Mouse (Mus musculus) CH12F3 (cell line): ENCODE data around the gene Serpina10.
"Not testable (repeated sequence)": the region's sequence is repeated elsewhere in the genome, so short reads cannot be mapped to it uniquely, and the experiment has no call there.

ENCODE experiments used
- in situ Hi-C: fragments of 300-500 bp; cut with MboI; formaldehyde crosslinking; loops from 2 replicates; pipeline ENCODE4 v1.14.3; 2020; ENCODE audit warnings: low sequenced_read_pairs

The Serpina10 gene

DNA sequence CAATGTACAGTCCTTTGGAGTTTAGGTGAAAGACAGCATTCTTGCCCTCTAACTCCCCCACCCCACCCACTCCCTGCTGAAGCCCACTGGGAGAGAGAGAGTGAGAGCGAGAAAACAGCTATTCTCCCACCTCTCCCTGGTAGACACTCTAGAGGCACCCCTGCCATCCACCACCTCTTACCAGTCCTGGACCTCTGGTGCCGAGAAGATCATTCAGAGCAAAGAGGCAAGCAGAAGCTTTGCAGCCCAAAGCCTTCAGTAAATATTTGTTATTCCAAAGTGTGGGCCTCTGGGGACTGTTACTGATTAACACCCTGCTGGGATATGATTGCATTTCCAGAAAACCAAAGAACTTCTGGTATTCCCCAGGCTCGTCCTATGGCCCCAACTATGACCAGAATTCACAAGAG, at the start of gene Serpina10:
Gene Serpina10 (minus strand): TSS at position 242 of the 410 bp plus-strand sequence.
- in situ Hi-C loops: no loop called here

- in situ Hi-C loops: not testable (repeated sequence)
Observed at GRCm38 (mm10) chr12:103679853-103680252, 48.6 kb upstream of the Serpina10 start.

DNA sequence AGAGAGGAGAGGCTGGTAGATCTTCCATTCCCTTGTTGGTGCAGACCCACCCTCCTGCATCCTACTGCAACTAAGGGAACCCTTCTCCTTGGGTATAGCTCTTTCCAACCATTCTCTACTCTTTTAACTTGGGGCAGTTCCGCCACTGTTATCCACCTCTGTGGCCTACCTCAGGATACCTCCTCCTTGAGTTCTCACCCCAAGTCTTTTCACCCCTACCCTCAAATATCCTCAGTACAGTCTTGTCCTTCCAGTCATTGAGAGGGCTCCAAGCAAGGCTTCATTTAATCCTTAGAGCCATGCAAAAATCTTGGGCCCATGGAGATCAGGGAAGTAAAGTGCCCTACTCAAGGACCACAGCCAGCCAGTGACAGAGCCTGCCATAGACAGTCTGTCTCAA, 44.8 kb upstream of the Serpina10 start, which contains the start of gene Serpina16:
Gene Serpina16 (minus strand): TSS at position 101 of the 400 bp plus-strand sequence.
- in situ Hi-C loops: no loop called here

GRCm38 (mm10) chr12:103673179-103673578, 41.9 kb upstream of the Serpina10 start:
- in situ Hi-C loops: no loop called here

DNA sequence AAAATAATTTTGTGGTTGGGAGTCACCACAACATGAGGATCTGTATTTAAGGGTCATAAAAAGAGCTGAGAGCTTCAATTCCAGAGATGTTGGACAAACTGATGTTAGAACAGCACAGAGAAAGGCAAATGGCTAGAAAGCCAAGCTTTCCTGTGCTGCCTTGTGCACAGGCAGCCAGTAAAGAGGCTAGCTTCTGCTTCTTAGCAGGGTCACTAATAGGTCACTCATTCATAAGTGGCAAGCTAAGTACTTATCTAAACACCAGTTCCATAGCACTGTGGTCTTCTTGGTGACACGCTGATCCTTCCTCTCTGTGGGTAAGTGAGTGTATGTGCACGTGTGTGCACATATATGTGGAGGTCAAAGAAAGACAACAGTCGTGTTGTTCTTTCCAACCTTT, 40.2 kb upstream of the Serpina10 start:
- in situ Hi-C loops: no loop called here

GRCm38 (mm10) chr12:103670964-103671363, 39.7 kb upstream of the Serpina10 start:
- in situ Hi-C loops: no loop called here

DNA sequence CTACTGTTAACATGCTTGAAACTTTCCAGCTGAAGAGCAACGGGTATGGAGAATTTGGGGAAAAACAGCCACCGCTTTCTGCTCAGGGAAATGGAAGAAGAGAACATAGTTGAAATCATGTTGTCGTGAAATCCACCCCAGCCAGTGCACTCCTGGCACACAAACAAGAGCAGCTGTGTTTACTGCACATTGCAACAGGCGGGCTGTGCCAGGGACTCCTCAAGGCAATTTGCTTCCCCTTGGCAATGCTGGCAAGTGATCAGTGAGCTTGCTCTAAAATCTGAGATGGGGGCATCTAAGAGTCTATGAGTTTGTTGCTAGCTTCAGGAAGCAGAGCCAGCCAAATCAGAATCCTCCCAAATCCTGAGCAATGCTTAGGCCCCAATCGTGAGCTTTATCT, 39.1 kb upstream of the Serpina10 start:
- in situ Hi-C loops: no loop called here

DNA sequence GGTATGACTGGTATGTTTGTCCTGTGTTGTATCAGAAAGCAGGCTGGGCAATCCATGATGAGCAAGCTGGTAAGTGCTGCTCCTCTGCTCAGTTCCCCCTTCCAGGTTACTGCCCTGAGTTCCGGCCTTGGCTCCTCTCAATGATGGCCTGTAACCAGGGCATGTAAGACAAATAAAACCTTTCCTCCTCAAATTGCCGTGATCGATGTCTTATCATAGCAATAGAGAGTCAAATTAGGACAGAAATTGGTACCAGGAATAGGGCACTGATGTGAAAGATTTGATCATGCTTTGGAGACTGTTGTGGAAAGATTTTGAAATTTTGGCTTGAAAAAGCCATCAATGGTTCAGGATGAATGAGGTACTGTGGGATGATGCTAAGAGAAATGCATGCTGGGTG, 34.0 kb upstream of the Serpina10 start:
- in situ Hi-C loops: no loop called here

- in situ Hi-C loops: not testable (repeated sequence)
Observed at GRCm38 (mm10) chr12:103662053-103662452, 30.8 kb upstream of the Serpina10 start.

DNA sequence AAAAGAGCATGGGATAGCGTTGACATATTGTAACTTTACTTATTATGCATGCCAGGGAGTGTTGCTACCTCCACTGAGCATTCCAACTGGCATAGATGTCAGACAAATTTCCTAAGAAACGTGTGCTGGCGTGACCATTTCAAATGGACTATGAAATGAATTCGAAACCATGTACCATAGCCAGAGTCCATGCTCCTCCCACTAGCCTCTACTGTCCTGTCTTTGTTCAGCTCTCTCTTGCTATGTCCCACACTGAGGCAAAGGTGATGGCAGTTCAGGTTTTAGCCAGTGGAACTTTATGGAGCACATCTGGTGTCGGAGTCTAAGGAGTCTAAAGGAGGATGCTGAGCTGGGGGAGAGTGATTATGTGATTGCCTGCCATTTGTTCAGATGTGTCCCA, 28.8 kb upstream of the Serpina10 start:
- in situ Hi-C loops: no loop called here

DNA sequence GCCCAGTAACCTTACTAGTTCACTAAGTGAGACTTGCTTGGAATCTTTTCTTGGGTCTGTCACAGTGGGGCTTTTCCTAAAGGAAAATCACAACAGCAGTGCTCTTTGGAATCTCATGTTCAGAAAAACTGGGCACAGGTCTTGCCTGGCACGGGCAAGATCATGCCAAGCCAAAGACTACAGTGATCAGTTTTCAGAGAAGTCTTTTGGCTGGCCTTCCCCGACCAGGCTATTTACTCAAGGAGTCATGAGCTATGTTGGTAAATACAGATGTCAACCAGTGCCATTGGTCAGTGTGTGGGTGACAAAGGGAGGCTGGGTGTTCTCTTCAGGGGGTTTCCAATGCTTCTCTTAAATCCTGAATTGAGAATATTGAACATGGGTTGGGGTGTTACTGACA, 27.9 kb upstream of the Serpina10 start:
- in situ Hi-C loops: no loop called here

DNA sequence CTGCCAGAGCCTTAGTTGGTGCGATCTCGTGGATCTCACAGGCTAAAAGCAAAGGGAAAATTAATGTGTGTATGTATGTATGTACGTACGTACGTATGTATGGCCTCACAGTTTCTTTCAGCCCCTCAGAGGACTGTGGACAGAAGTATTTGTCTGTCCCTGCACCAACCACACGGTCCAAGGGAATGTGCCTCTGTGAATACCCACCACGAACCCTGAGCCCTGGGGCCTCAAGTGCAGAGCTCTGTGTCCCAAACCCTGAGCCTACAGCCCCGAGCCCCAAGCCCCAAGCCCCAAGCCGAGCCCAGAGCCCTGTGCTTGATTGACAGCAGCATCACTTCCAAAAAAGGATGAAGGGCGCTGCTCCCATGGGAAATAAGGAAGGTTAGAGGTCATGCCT, 26.7 kb upstream of the Serpina10 start:
- in situ Hi-C loops: no loop called here

- in situ Hi-C loops: no loop called here
Observed at GRCm38 (mm10) chr12:103656848-103657626, 25.8 kb upstream of the Serpina10 start, which contains the start of gene Serpina6. Gene Serpina6 (minus strand): TSS chr12:103657212.

DNA sequence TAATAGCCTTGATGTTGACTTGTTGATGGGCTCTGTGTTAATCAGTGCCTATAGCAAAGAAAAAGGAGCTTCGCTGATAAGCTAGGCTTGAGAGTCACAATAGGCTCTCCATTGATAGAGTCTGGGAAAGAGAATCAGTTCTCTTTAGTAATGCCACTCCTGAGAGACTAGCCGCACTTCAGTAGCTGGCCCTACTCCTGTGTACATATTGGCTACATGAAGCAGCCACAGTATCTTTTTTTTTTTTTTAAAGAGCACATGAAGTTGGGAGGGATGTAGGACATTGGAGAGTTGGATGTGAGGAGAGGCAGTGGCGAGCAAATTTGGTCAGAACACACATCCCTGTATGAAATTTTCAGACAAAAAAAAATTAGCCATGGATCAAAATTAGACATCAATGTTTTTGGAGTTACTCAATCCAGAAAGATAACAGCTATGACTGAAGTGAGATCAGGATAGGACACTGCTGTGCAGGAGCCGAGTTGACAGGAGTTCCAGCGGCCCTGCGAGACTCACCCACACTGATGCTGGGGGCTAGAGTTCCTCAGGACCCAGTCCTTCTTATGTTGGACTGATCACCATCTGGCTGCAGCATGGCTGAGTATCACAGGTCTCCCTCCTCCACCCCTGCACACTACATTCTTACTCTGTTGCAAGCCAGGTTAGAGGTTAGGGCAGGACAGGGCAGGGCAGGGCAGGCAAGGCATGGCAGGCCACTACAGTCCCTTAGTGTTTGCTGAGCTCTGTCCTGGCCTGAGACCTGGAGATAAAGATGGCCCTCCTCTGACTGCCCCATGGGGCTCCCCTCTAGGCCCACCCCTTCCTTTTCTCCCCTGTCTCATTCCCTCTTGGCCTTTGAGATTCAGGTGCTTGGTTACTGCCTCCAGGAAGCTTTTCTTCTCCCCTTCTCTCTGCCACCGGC, 24.1 kb upstream of the Serpina10 start:
- in situ Hi-C loops: no loop called here

- in situ Hi-C loops: no loop called here
Observed at GRCm38 (mm10) chr12:103653836-103654235, 22.6 kb upstream of the Serpina10 start.

DNA sequence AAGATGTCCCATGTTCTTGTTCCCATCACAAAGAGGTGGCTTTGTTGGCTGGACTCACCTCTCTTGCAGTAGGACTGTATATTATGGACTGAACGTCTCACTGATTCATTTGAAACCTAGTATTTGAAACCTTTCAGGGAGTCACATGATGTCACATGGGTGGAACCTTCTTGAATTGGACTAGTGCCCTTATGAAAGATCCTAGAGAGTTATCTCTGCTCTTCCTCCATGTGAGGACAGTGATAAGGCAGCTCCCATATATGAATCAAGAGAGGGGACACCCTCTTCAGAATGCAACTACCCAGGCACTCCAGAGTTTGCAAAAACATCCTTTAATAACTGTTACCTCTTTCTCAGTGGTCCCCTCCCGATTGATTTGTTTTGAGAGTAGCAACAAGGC, 15.1 kb upstream of the Serpina10 start:
- in situ Hi-C loops: no loop called here

- in situ Hi-C loops: no loop called here
Observed at GRCm38 (mm10) chr12:103644601-103645000, 13.4 kb upstream of the Serpina10 start.

DNA sequence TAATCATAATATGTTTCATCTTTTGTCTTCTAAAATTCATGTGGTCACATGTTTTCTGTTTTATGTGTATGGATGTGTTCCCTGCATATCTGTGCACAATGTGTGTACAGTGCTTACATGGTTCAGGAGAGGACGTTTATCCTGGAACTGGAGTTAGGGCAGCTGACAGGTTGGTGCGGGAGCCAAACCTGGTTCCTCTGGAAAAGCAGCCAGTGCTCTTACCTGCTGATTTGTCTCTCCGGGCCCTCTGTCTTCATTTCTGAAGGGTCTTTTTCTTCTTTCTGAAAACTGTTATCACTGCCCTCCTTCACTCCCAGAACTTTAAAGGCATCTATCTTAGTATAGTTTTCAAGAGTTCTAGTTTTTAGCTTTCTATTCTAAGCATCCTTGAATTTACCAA, 12.6 kb upstream of the Serpina10 start:
- in situ Hi-C loops: no loop called here

- in situ Hi-C loops: no loop called here
Observed at GRCm38 (mm10) chr12:103643336-103643735, 12.1 kb upstream of the Serpina10 start.

GRCm38 (mm10) chr12:103635846-103636245, 4.6 kb upstream of the Serpina10 start:
- in situ Hi-C loops: no loop called here

DNA sequence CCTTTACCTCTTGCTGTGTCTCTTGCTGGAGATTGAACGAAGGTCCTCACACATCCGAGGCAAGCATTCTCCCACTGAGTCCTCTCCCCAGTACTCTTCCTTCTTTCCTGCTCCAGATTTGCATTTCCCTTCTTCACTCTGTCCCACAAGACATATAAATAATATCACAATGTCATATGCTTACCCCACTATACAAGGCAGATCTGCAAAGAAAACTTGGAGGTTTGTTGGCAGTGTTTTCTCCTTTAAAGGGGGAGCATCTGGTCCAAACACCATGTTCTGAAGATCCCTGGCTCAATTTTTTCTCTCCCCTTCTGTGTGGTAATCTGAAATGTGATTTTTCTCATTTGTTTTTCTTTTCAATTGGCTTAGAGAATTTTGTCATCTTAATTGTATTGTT, 3.2 kb upstream of the Serpina10 start:
- in situ Hi-C loops: no loop called here

- in situ Hi-C loops: no loop called here
Observed at GRCm38 (mm10) chr12:103616860-103617261, 14.4 kb downstream of the Serpina10 start.
